Mouse (Mus musculus): ENCODE results near the gene Pdzrn3. TPM values are rescaled to one million over a fixed set of nuclear protein-coding genes. Genes with fewer than 3 reads are reported as not detected.

Gene Pdzrn3
- polyA plus RNA-seq, 1 experiment from 2014 or later = 8.8 TPM

- WGBS = 36% methylated on average over 5 of the region's 5 CpGs
- Histone ChIP-seq H3K4me2 (no peak overlapping the region), H3K27me3 (ENCODE audit: control insufficient read depth, insufficient read depth, low read length) (no peaks in the 10 kb centered on the region), H3K27ac (ENCODE audit: low read depth, low read length) (no peak overlapping the region), H3K36me3 (ENCODE audit: control insufficient read depth, insufficient read depth, low read length) (no peaks in the 10 kb centered on the region), H3K4me3 (ENCODE audit: low read depth, low read length) (no peak overlapping the region), H3K9ac (ENCODE audit: low read length) (no peak overlapping the region), H3K9me3 (ENCODE audit: control insufficient read depth, low read length) (no peaks in the 10 kb centered on the region), H3K4me1 (ENCODE audit: control insufficient read depth, insufficient read depth, low read length) (peaks cover 20% of the 10 kb centered on the region)
- no peak for ATAC-seq (ENCODE audit: low FRiP score)
- DNase-seq (ENCODE audit: low spot score, missing footprints) = no peak
Measured at GRCm38 (mm10) chr6:101251160-101251559, 126.5 kb downstream of the Pdzrn3 start.

- 66% methylated on average over 4 of the region's 4 CpGs for WGBS
- DNase-seq (ENCODE audit: low spot score, missing footprints) = no peak
- Histone ChIP-seq H3K27me3 (ENCODE audit: control insufficient read depth, insufficient read depth, low read length) (no peaks in the 10 kb centered on the region), H3K36me3 (ENCODE audit: control insufficient read depth, insufficient read depth, low read length) (no peaks in the 10 kb centered on the region), H3K9ac (ENCODE audit: low read length) (no peak overlapping the region), H3K4me3 (ENCODE audit: low read depth, low read length) (no peak overlapping the region), H3K4me2 (no peak overlapping the region), H3K9me3 (ENCODE audit: control insufficient read depth, low read length) (no peaks in the 10 kb centered on the region), H3K4me1 (ENCODE audit: control insufficient read depth, insufficient read depth, low read length) (peaks cover under 1% of the 10 kb centered on the region; the same call in 1 of the 2 replicates), H3K27ac (ENCODE audit: low read depth, low read length) (no peak overlapping the region)
- ATAC-seq (ENCODE audit: low FRiP score) = no peak
Measured at GRCm38 (mm10) chr6:101246137-101246536, 131.6 kb downstream of the Pdzrn3 start.

GRCm38 (mm10) chr6:101244355-101244754 is 133.3 kb downstream of the Pdzrn3 start:
- Histone ChIP-seq H3K9me3 (ENCODE audit: control insufficient read depth, low read length) (no peaks in the 10 kb centered on the region), H3K4me3 (ENCODE audit: low read depth, low read length) (no peak overlapping the region), H3K4me2 (no peak overlapping the region), H3K27me3 (ENCODE audit: control insufficient read depth, insufficient read depth, low read length) (no peaks in the 10 kb centered on the region; the same call in 1 of the 2 replicates), H3K9ac (ENCODE audit: low read length) (no peak overlapping the region), H3K36me3 (ENCODE audit: control insufficient read depth, insufficient read depth, low read length) (no peaks in the 10 kb centered on the region), H3K27ac (ENCODE audit: low read depth, low read length) (no peak overlapping the region), H3K4me1 (ENCODE audit: control insufficient read depth, insufficient read depth, low read length) (no peaks in the 10 kb centered on the region)
- DNase-seq (ENCODE audit: low spot score, missing footprints) = no peak
- ATAC-seq (ENCODE audit: low FRiP score) = no peak
- 91% methylated on average over 3 of the region's 3 CpGs for WGBS

GRCm38 (mm10) chr6:101243189-101243815 is 134.4 kb downstream of the Pdzrn3 start:
- H3K36me3 ChIP-seq (ENCODE audit: control insufficient read depth, insufficient read depth, low read length) = no peaks in the 10 kb centered on the region
- no peaks in the 10 kb centered on the region; the same call in 1 of the 2 replicates for H3K27me3 ChIP-seq (ENCODE audit: control insufficient read depth, insufficient read depth, low read length)
- H3K4me1 ChIP-seq (ENCODE audit: control insufficient read depth, insufficient read depth, low read length) = no peaks in the 10 kb centered on the region
- H3K9ac ChIP-seq (ENCODE audit: low read length) = no peak overlapping the region
- no peaks in the 10 kb centered on the region for H3K9me3 ChIP-seq (ENCODE audit: control insufficient read depth, low read length)
- no peak overlapping the region for H3K4me3 ChIP-seq (ENCODE audit: low read depth, low read length)
- H3K27ac ChIP-seq (ENCODE audit: low read depth, low read length) = no peak overlapping the region
- no peak overlapping the region for H3K4me2 ChIP-seq
- WGBS = 85% methylated on average over 7 of the region's 7 CpGs
- no peak for ATAC-seq (ENCODE audit: low FRiP score)
- DNase-seq (ENCODE audit: low spot score, missing footprints) = no peak

- DNase-seq (ENCODE audit: low spot score, missing footprints) = no peak
- no peak overlapping the region for H3K27ac ChIP-seq (ENCODE audit: low read depth, low read length)
- peak; percentile 56 for ATAC-seq (ENCODE audit: low FRiP score)
Measured at GRCm38 (mm10) chr6:101236641-101237246, 141.0 kb downstream of the Pdzrn3 start.

GRCm38 (mm10) chr6:101236230-101236629 is 141.5 kb downstream of the Pdzrn3 start:
- DNase-seq (ENCODE audit: low spot score, missing footprints) = no peak
- Histone ChIP-seq H3K27ac (ENCODE audit: low read depth, low read length) (no peak overlapping the region), H3K27me3 (ENCODE audit: control insufficient read depth, insufficient read depth, low read length) (no peaks in the 10 kb centered on the region; the same call in 1 of the 2 replicates), H3K4me3 (ENCODE audit: low read depth, low read length) (no peak overlapping the region), H3K9me3 (ENCODE audit: control insufficient read depth, low read length) (no peaks in the 10 kb centered on the region), H3K4me1 (ENCODE audit: control insufficient read depth, insufficient read depth, low read length) (peaks cover 21% of the 10 kb centered on the region), H3K4me2 (no peak overlapping the region), H3K9ac (ENCODE audit: low read length) (no peak overlapping the region), H3K36me3 (ENCODE audit: control insufficient read depth, insufficient read depth, low read length) (no peaks in the 10 kb centered on the region)
- WGBS = 33% methylated on average over 7 of the region's 7 CpGs
- ATAC-seq (ENCODE audit: low FRiP score) = peak; percentile 59; the same call in 1 of the 2 replicates

More at GRCm38 (mm10) chr6:101236641-101237246, 141.0 kb downstream of the Pdzrn3 start:
- 14% methylated on average over 5 of the region's 5 CpGs for WGBS
- Histone ChIP-seq H3K9ac (ENCODE audit: low read length) (no peak overlapping the region), H3K4me3 (ENCODE audit: low read depth, low read length) (no peak overlapping the region), H3K9me3 (ENCODE audit: control insufficient read depth, low read length) (no peaks in the 10 kb centered on the region), H3K4me2 (no peak overlapping the region), H3K4me1 (ENCODE audit: control insufficient read depth, insufficient read depth, low read length) (peaks cover 21% of the 10 kb centered on the region), H3K36me3 (ENCODE audit: control insufficient read depth, insufficient read depth, low read length) (no peaks in the 10 kb centered on the region), H3K27me3 (ENCODE audit: control insufficient read depth, insufficient read depth, low read length) (no peaks in the 10 kb centered on the region; the same call in 1 of the 2 replicates)

GRCm38 (mm10) chr6:101234349-101234748 is 143.3 kb downstream of the Pdzrn3 start:
- 30% methylated on average over 10 of the region's 10 CpGs for WGBS
- Histone ChIP-seq H3K9ac (ENCODE audit: low read length) (no peak overlapping the region), H3K4me1 (ENCODE audit: control insufficient read depth, insufficient read depth, low read length) (peaks cover 21% of the 10 kb centered on the region), H3K4me3 (ENCODE audit: low read depth, low read length) (no peak overlapping the region), H3K27me3 (ENCODE audit: control insufficient read depth, insufficient read depth, low read length) (no peaks in the 10 kb centered on the region; the same call in 1 of the 2 replicates), H3K36me3 (ENCODE audit: control insufficient read depth, insufficient read depth, low read length) (no peaks in the 10 kb centered on the region), H3K4me2 (no peak overlapping the region), H3K9me3 (ENCODE audit: control insufficient read depth, low read length) (no peaks in the 10 kb centered on the region), H3K27ac (ENCODE audit: low read depth, low read length) (no peak overlapping the region)
- no peak for DNase-seq (ENCODE audit: low spot score, missing footprints)
- no peak for ATAC-seq (ENCODE audit: low FRiP score)

GRCm38 (mm10) chr6:101233680-101234079 is 144.0 kb downstream of the Pdzrn3 start:
- 88% methylated on average over 6 of the region's 6 CpGs for WGBS

GRCm38 (mm10) chr6:101227294-101227855 is 150.3 kb downstream of the Pdzrn3 start:
- ATAC-seq (ENCODE audit: low FRiP score) = no peak
- Histone ChIP-seq H3K27ac (ENCODE audit: low read depth, low read length) (no peak overlapping the region), H3K4me2 (no peak overlapping the region), H3K36me3 (ENCODE audit: control insufficient read depth, insufficient read depth, low read length) (no peaks in the 10 kb centered on the region), H3K4me3 (ENCODE audit: low read depth, low read length) (no peak overlapping the region), H3K4me1 (ENCODE audit: control insufficient read depth, insufficient read depth, low read length) (peaks cover 2% of the 10 kb centered on the region; the same call in 1 of the 2 replicates), H3K9me3 (ENCODE audit: control insufficient read depth, low read length) (no peaks in the 10 kb centered on the region), H3K9ac (ENCODE audit: low read length) (no peak overlapping the region), H3K27me3 (ENCODE audit: control insufficient read depth, insufficient read depth, low read length) (no peaks in the 10 kb centered on the region)
- no peak for DNase-seq (ENCODE audit: low spot score, missing footprints)
- 49% methylated on average over 8 of the region's 8 CpGs for WGBS

More at GRCm38 (mm10) chr6:101233680-101234079, 144.0 kb downstream of the Pdzrn3 start:
- H3K4me1 ChIP-seq (ENCODE audit: control insufficient read depth, insufficient read depth, low read length) = peaks cover 21% of the 10 kb centered on the region
- no peaks in the 10 kb centered on the region for H3K36me3 ChIP-seq (ENCODE audit: control insufficient read depth, insufficient read depth, low read length)
- H3K9me3 ChIP-seq (ENCODE audit: control insufficient read depth, low read length) = no peaks in the 10 kb centered on the region
- no peak overlapping the region for H3K4me3 ChIP-seq (ENCODE audit: low read depth, low read length)
- no peak overlapping the region for H3K9ac ChIP-seq (ENCODE audit: low read length)
- ATAC-seq (ENCODE audit: low FRiP score) (no peak), DNase-seq (ENCODE audit: low spot score, missing footprints) (no peak)
- H3K27me3 ChIP-seq (ENCODE audit: control insufficient read depth, insufficient read depth, low read length) = no peaks in the 10 kb centered on the region
- no peak overlapping the region for H3K27ac ChIP-seq (ENCODE audit: low read depth, low read length)
- H3K4me2 ChIP-seq = no peak overlapping the region
